Mouse (Mus musculus): ENCODE data around the gene Pagr1a. TPM values are rescaled to one million over a fixed set of nuclear protein-coding genes. Genes with fewer than 3 reads are reported as not detected.

The Pagr1a gene
- polyA plus RNA-seq, 1 experiment from 2014 or later, result 43.9 TPM

- 70% methylated on average over 7 of the region's 7 CpGs for WGBS
- H3K9ac ChIP-seq (ENCODE audit: low read length), result 0 out of 2 replicates have a peak overlapping the region, but pooled peaks have one; percentile 13
- no peak overlapping the region for H3K27ac ChIP-seq (ENCODE audit: low read depth)
- peaks cover 27% of the 10 kb centered on the region for H3K36me3 ChIP-seq (ENCODE audit: control insufficient read depth, insufficient read depth, low read length)
- H3K4me3 ChIP-seq (ENCODE audit: low read depth, low read length), result peak overlapping the region; percentile 91
- DNase-seq (ENCODE audit: low spot score) (peak; percentile 50), ATAC-seq (replicated peaks; ENCODE audit: low FRiP score, low TSS enrichment, low read depth) (no peak)
- no peaks in the 10 kb centered on the region for H3K27me3 ChIP-seq (replicated peaks; ENCODE audit: control insufficient read depth, insufficient read depth, low read length)
- peak overlapping the region; percentile 99; the same call in 1 of the 2 replicates for H3K4me2 ChIP-seq (ENCODE audit: low read length)
- peaks cover 51% of the 10 kb centered on the region for H3K4me1 ChIP-seq (replicated peaks; ENCODE audit: control insufficient read depth, insufficient read depth, low read length)
- no peaks in the 10 kb centered on the region for H3K9me3 ChIP-seq (ENCODE audit: control insufficient read depth, low read length)
Observed at GRCm38 (mm10) chr7:127022528-127023271, 5.5 kb upstream of the Pagr1a start.

DNA sequence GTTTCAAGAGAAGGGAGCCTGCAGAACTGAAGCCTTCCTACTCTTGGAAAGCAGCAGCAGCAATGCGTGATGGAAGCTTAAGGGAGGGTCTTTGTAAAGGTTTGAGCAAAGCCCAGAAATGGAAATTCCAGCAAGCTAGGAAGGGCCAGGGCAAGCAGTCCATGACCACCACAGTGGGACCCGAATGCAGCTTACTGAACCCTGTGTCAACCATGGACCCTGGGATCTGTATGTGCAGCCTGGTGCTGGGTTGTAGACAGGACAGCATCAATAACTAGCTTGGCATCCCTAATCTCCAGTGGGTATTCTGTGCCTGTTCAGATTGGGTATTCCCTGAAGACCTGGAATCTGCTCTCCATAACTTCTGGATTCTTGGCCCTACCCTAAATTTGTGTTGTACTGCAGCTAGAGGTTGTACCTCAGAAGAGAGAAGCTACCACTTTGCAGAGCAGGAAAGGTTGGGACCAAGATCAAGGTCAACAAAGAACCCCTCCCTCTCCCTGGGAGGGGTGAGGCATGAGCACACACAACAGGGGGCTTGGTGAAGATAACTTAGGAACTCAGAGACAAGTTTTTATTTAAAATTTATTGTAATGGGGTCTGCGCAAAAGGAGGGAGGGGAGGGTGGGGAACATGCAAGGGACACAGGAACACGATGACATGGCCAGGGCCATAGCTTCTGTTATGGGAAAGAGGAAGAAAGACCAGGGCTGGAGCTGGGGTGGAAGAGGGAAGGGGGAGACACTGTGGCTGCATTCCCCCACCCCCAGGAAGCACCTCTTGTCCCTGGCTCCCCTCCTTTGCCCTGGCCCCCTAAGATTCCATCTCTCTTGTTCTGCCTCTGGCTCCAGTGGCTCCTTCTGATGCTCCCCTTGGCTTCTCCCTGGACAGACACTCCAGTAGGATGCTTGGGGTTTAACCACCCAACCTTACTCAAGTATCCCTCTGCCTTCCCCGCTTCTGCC is 4.7 kb upstream of the Pagr1a start:
- no peaks in the 10 kb centered on the region for H3K9me3 ChIP-seq (ENCODE audit: control insufficient read depth, low read length)
- H3K4me1 ChIP-seq (replicated peaks; ENCODE audit: control insufficient read depth, insufficient read depth, low read length), result peaks cover 52% of the 10 kb centered on the region
- H3K36me3 ChIP-seq (ENCODE audit: control insufficient read depth, insufficient read depth, low read length), result peaks cover 27% of the 10 kb centered on the region
- 36% methylated on average over 5 of the region's 5 CpGs for WGBS
- peak overlapping the region; percentile 76 for H3K27ac ChIP-seq (ENCODE audit: low read depth)
- no peak for ATAC-seq (replicated peaks; ENCODE audit: low FRiP score, low TSS enrichment, low read depth)
- H3K9ac ChIP-seq (ENCODE audit: low read length), result peak overlapping the region; percentile 59; the same call in 1 of the 2 replicates
- peak overlapping the region; percentile 82 for H3K4me2 ChIP-seq (ENCODE audit: low read length)
- no peaks in the 10 kb centered on the region for H3K27me3 ChIP-seq (replicated peaks; ENCODE audit: control insufficient read depth, insufficient read depth, low read length)
- peak; percentile 51 for DNase-seq (ENCODE audit: low spot score)
- H3K4me3 ChIP-seq (ENCODE audit: low read depth, low read length), result peak overlapping the region; percentile 52

DNA sequence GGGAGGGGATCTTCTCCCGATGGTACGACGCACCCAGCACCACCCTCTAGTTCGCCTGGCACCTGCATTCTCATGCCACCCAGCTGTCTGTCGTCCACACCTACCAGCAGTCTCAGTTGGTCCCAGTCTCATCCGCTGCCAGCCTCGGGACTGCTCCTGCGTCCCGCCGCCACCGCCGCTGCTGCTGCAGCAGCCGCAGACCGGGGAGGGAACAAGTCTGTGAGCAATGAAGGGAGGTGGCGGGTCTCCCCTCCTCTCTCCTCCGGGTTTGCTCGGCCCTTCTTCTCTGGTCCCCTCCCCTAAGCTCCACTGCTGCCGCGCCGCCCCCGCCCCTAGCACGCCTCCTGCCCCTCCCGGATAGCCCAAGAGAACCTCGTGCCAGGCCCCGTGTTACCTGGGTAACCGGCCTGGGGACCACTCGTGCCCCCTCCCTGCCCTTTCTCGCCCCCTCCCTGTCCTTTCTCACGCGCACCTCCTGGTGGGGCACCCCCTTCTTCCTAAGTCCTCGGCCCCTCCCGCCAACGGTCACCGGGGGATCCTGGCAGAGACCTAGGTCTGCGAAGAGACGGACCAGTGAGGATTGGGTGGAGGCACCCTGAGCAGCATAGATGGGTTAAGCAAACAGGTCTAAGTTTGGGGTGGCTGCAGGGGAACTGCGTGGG is 3.9 kb upstream of the Pagr1a start, which contains the start of the genes Gm42742 and Prrt2:
Gene Gm42742, minus strand, starts transcription at position 197 of the 662 bp plus-strand sequence.
Gene Prrt2, minus strand, starts transcription at position 311 of the 662 bp plus-strand sequence.
- Histone ChIP-seq H3K4me3 (ENCODE audit: low read depth, low read length) (peak within 1 kb of the TSS; percentile 52), H3K36me3 (ENCODE audit: control insufficient read depth, insufficient read depth, low read length) (peaks cover 27% of the 10 kb centered on the region), H3K9ac (ENCODE audit: low read length) (peak within 1 kb of the TSS; percentile 59), H3K9me3 (ENCODE audit: control insufficient read depth, low read length) (no peaks in the 10 kb centered on the region), H3K27me3 (replicated peaks; ENCODE audit: control insufficient read depth, insufficient read depth, low read length) (no peaks in the 10 kb centered on the region), H3K27ac (ENCODE audit: low read depth) (peak within 1 kb of the TSS; percentile 76), H3K4me2 (ENCODE audit: low read length) (peak within 1 kb of the TSS; percentile 82), H3K4me1 (replicated peaks; ENCODE audit: control insufficient read depth, insufficient read depth, low read length) (peaks cover 52% of the 10 kb centered on the region)
- ATAC-seq (replicated peaks; ENCODE audit: low FRiP score, low TSS enrichment, low read depth) (peak; percentile 25; the same call in 1 of the 2 replicates), DNase-seq (ENCODE audit: low spot score) (peak; percentile 74)
- WGBS, result 1% methylated on average over 36 of the region's 37 CpGs

- peak overlapping the region; percentile 59 for H3K9ac ChIP-seq (ENCODE audit: low read length)
- H3K36me3 ChIP-seq (ENCODE audit: control insufficient read depth, insufficient read depth, low read length), result peaks cover 30% of the 10 kb centered on the region
- no peaks in the 10 kb centered on the region for H3K9me3 ChIP-seq (ENCODE audit: control insufficient read depth, low read length)
- H3K4me2 ChIP-seq (ENCODE audit: low read length), result peak overlapping the region; percentile 82
- peak overlapping the region; percentile 76; the same call in 1 of the 2 replicates for H3K27ac ChIP-seq (ENCODE audit: low read depth)
- ATAC-seq (replicated peaks; ENCODE audit: low FRiP score, low TSS enrichment, low read depth) (no peak), DNase-seq (ENCODE audit: low spot score) (no peak)
- WGBS, result 36% methylated on average over 5 of the region's 5 CpGs
- H3K27me3 ChIP-seq (replicated peaks; ENCODE audit: control insufficient read depth, insufficient read depth, low read length), result no peaks in the 10 kb centered on the region
- peak overlapping the region; percentile 52 for H3K4me3 ChIP-seq (ENCODE audit: low read depth, low read length)
- H3K4me1 ChIP-seq (replicated peaks; ENCODE audit: control insufficient read depth, insufficient read depth, low read length), result peaks cover 56% of the 10 kb centered on the region
Observed at GRCm38 (mm10) chr7:127020491-127020890, 3.3 kb upstream of the Pagr1a start.

GRCm38 (mm10) chr7:127020031-127020430 is 2.9 kb upstream of the Pagr1a start:
- H3K27ac ChIP-seq (ENCODE audit: low read depth), result peak overlapping the region; percentile 76; the same call in 1 of the 2 replicates
- H3K4me3 ChIP-seq (ENCODE audit: low read depth, low read length), result peak overlapping the region; percentile 52
- WGBS, result 63% methylated on average over 3 of the region's 3 CpGs
- peak; percentile 49 for DNase-seq (ENCODE audit: low spot score)
- H3K4me2 ChIP-seq (ENCODE audit: low read length), result peak overlapping the region; percentile 82
- H3K27me3 ChIP-seq (replicated peaks; ENCODE audit: control insufficient read depth, insufficient read depth, low read length), result no peaks in the 10 kb centered on the region
- no peaks in the 10 kb centered on the region for H3K9me3 ChIP-seq (ENCODE audit: control insufficient read depth, low read length)
- peaks cover 60% of the 10 kb centered on the region for H3K4me1 ChIP-seq (replicated peaks; ENCODE audit: control insufficient read depth, insufficient read depth, low read length)
- ATAC-seq (replicated peaks; ENCODE audit: low FRiP score, low TSS enrichment, low read depth), result no peak
- H3K36me3 ChIP-seq (ENCODE audit: control insufficient read depth, insufficient read depth, low read length), result peaks cover 34% of the 10 kb centered on the region
- H3K9ac ChIP-seq (ENCODE audit: low read length), result peak overlapping the region; percentile 59

- peak overlapping the region; percentile 82 for H3K4me2 ChIP-seq (ENCODE audit: low read length)
- peaks cover 60% of the 10 kb centered on the region for H3K4me1 ChIP-seq (replicated peaks; ENCODE audit: control insufficient read depth, insufficient read depth, low read length)
- H3K4me3 ChIP-seq (ENCODE audit: low read depth, low read length), result 0 out of 2 replicates have a peak overlapping the region, but pooled peaks have one; percentile 6
- no peaks in the 10 kb centered on the region for H3K9me3 ChIP-seq (ENCODE audit: control insufficient read depth, low read length)
- H3K27me3 ChIP-seq (replicated peaks; ENCODE audit: control insufficient read depth, insufficient read depth, low read length), result no peaks in the 10 kb centered on the region
- peaks cover 35% of the 10 kb centered on the region for H3K36me3 ChIP-seq (ENCODE audit: control insufficient read depth, insufficient read depth, low read length)
- no peak overlapping the region for H3K27ac ChIP-seq (ENCODE audit: low read depth)
- ATAC-seq (replicated peaks; ENCODE audit: low FRiP score, low TSS enrichment, low read depth) (no peak), DNase-seq (ENCODE audit: low spot score) (peak; percentile 38)
- 75% methylated on average over 14 of the region's 14 CpGs for WGBS
- H3K9ac ChIP-seq (ENCODE audit: low read length), result peak overlapping the region; percentile 59; the same call in 1 of the 2 replicates
Observed at GRCm38 (mm10) chr7:127019306-127019960, 2.3 kb upstream of the Pagr1a start.

DNA sequence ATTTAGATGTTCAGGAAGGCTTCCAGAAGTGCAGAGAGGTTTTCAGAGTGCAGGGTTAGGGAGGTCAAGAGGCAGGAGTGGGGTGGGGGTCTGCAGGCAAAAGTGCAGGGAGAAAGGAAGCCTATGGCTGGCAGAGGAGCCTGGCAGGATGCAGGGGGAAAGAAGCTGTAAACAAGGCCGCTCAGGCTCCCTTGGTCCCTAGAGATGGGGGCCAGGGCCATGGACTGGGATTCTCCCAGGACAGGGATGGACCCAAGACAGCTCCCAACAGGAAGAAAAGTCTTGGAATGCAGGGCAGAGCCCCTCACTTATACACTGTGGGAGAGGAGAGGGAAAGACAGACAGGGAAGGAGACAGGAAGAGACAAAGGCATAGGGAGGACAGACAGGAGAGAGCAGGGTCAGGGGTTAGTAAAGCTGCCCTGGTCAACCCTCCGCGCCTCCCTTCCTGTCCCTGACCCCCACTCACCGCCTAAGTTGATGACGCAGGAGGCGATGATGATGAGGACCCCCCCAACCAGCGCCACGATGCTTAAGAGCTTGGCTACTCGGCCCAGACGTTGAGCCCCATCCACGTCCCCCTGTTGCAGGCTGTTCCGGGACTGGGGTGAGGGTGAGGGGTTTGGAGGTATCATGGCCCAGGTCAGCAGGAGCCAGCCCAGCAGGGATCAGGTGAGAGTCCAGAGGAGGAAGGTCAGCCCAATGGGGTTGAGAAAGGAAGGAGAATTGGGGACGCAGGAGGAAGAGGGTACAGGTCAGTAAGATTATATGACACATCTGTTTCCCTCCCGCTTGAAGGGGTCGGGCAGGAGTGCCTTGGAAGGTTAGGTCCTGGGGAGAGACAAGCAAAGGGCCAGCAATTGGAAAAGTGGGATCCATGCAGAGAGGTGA is 1.5 kb upstream of the Pagr1a start:
- WGBS, result 61% methylated on average over 15 of the region's 15 CpGs
- peaks cover 57% of the 10 kb centered on the region for H3K4me1 ChIP-seq (replicated peaks; ENCODE audit: control insufficient read depth, insufficient read depth, low read length)
- 0 out of 2 replicates have a peak overlapping the region, but pooled peaks have one; percentile 16 for H3K4me2 ChIP-seq (ENCODE audit: low read length)
- H3K4me3 ChIP-seq (ENCODE audit: low read depth, low read length), result 0 out of 2 replicates have a peak overlapping the region, but pooled peaks have one; percentile 6
- no peaks in the 10 kb centered on the region for H3K27me3 ChIP-seq (replicated peaks; ENCODE audit: control insufficient read depth, insufficient read depth, low read length)
- DNase-seq (ENCODE audit: low spot score) (peak; percentile 45), ATAC-seq (replicated peaks; ENCODE audit: low FRiP score, low TSS enrichment, low read depth) (no peak)
- H3K27ac ChIP-seq (ENCODE audit: low read depth), result no peak overlapping the region; the same call in 1 of the 2 replicates
- no peak overlapping the region for H3K9ac ChIP-seq (ENCODE audit: low read length)
- no peaks in the 10 kb centered on the region for H3K9me3 ChIP-seq (ENCODE audit: control insufficient read depth, low read length)
- H3K36me3 ChIP-seq (ENCODE audit: control insufficient read depth, insufficient read depth, low read length), result peaks cover 32% of the 10 kb centered on the region
